Mouse (Mus musculus) spleen, postnatal 14 days (tissue): ENCODE data around the gene Birc7.

Experiments
- DNase-seq, 2 experiments: peaks; one replicate each; pipeline ENCODE4 v3.0.0; 2021 to 2022; ENCODE audit warnings: low spot score in 2 of 2

The Birc7 gene

DNA sequence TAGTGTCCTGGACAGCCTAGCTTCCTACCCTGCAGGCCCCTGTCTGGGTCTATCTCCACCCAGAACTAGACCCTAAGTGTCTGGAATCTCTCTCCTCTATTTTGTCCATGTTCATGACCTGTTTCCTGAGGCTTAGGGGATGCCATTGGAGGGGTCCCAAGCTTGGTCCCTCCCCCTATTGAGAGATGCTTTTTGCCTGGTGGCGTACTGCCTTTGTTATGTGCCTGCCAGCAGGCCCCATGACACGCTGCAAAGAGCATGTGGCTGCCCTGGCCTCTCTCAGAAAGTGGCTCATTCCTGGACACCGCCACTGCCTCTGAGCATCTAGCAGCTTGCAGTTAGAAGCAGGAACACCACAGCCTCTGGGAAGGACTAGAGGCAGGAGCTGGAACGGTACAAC is at the start of gene Birc7:
Gene Birc7, plus strand, starts transcription at position 301 of the 400 bp plus-strand sequence.
- no peak for DNase-seq

DNA sequence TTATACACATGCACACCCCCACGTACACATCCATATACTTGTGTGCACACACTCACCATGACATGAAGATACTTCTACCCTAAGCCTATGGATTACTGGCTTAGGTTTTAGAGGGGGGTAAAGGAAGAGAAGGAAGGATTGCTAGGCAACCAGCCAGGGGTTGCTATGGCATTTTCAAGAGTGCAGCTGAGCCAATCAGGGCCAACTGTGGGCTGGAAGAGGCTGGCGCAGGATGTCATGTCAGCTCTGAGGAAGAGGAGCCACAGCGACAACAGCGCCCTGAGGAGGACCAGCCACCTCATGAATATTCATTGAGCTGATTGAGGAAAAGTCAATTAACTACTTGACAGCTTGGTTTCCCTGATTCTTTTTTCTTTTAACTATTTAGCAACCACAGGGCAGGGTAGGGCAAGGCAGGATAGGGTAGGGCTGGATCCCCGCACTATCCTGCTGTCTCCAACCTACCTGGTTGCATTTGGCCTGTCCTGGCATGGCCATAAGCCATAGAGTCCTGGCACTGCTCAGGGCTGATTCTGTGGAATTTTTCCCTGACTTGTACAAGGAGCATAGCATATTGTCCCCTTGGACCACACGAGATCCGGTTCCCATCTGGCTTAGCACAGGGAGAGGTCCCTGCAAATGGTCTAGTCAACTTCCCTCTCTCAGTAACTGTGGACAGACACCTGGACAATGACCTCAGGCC is 49.3 kb upstream of the Birc7 start:
- DNase-seq, result no peak

DNA sequence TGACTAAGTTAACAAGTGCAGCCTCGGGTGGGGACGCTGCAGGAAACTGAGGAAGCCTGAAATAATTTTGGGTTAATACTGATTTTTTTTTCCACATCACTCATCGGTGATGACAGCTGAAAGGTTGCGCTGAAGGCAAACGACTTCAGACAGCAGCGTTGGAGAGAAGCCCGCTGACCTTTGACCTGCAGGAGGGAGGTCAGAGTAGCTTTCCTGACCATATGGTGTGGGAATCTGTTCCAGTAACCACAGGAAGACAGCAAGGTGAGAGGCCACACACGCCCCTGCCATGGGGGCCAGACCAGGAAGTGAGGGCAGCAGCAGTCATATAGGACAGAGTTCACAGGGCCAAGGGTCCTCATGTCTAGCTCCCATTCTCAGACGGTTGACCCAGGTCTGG is 47.5 kb upstream of the Birc7 start:
- DNase-seq, result no peak

DNA sequence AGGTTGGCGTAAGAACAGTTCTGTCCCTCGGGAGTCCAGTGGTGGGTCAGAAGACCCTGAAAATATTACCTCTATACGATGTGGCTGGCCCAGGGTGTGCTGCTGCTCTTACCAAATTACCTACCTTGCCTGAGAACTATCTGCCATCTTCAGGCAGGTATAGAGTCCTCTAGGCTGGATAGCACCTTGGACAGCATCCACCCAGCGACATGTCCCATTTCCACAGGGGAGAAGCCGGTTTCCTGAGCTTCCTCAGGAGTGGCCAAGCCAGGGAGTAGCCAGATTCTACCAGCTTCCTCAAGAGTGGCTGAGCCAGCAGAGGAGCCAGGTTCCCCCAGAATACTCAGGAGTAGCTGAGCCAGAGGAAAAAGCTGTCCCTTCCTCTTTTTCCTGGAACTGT is 43.6 kb upstream of the Birc7 start:
- no peak for DNase-seq

DNA sequence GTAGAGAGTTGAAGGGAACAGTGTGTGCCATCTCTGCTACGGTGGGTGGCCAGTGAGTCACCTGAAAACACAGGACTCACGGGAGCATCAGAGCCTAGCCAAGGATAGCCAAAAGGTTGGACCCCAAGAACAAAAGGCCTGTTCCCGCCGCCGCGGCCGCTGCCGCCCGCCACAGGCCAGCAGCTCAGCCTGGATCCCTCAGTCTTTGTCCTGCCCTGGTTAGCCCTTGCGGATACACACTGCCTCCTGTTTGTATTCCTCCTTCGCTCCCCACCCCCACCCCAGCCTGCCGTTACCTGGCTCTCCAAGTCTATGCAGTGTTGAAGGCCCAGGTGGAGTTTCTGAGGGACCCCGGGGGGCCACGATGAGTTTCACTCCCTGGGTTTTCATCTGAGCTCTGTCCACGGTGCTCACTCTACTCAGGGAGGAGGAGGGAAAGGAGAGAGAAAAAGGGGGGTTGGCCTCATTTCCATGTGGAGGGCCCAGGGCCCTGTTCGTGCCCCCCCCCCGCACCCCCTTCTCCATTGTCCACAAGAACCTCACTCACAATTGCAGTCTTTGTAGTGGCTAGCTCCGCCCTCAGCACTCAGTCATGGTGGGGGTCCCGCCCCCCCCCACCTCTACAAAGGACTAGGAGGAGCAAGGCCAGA is 39.4 kb upstream of the Birc7 start:
- DNase-seq, result no peak

DNA sequence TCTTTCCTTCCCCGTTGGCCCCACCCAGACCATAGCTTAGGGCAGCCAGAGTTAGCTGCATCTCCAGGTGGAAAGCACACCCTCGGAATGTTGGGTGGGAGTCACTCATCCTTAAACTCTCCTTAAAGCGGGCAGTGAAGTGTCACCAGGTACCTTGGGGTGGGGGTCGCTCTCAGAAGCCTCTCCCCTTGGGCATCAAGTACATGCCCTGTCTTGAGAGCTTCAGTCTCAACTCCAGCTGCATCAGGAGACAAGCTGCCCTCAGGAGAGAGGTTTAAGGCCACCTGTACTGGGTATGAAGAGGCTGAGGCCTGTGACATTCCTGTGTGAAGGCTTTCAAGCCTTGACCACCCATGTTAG is 38.9 kb upstream of the Birc7 start:
- no peak for DNase-seq

DNA sequence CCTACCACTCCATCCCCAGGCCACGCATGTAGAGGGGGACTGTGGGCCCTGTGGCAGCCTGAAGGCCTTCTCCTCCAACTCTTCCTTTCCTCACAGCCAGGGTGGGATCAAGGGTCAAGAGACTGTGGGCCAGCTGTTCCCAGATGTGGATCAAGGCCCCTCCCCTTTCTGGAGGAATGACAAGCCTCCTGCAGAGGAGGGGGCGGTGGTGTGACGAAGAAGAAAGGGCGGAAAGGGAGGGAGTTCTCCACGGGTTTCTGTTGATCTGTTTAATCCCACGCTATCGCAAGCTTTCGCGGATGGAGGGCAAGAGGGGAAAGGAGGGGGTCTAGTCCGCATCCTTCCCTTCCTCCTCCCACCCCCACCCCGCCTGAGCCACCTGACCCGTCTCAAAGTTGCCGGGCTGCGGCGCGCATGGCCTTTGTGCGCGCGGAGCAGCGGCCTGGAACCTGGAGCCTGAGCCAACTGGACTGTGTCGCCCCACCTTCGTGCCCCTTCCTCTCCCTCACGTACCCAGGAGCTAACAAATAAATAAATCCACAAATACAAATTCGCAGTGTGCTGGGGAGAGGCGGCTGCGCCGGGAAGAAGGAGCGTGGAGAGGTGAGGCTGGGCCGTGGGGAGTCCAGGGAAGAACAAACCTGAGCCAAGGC is 38.3 kb upstream of the Birc7 start:
- no peak for DNase-seq

DNA sequence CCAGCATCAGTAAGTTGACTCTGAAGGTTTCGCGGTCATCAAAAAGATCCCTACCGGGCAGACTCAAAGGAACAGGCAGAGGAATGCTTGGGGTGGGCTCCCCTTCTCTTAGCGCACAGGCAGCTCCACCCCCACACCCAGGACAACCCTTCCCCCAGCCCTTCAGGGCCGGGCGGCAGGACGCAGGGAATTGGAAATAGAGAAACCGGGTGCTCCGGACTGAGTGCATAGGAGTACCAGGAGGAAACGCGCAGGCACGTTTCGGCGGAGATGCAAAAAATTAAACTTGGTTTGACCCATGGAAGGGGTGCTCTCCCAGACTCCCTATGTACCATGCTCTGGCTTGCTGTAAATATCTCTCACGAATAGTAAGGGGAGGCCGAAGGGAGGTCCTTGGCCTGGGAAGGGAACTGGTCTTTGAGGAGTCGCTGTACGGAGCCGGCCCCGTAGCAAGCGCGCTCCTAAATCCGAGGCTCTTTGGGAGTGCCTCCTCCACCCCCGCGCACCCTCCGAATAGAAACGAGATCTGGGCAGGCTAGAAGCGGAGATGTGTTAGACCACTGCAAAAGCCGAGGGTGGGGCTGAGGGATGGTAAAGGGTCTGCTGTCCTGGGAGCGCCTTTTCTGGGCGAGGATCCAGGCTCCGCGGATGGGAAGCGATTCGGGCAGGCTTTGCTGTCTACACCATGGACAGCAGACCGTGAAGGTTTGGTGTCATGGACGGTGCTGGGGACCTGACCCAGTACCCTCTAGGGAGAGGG is 37.6 kb upstream of the Birc7 start:
- DNase-seq, result no peak

DNA sequence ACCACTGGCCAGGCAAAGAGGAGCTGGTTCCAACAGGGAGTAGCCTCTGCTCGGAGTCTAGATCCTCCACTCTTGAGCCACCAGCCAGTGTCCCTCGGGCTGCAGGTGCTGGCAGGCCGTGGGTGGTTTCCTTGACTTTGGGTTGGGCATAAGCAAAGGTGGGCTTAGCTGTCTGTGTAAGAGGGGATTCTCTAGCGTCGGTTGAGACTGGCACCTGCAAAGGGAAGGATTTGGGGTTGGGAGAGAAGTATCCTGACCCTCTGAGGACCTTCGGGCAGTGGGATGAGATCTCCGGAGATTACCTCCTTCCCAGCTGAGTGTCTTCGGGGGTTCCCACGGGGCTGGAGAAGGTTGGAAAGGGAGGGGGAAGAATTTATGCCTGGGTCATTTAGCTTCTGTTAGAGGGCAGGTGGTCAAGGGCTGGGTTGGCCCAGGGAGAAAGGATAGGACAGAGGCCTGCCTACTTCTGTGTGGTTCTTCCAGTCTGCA is 36.9 kb upstream of the Birc7 start:
- no peak for DNase-seq

DNA sequence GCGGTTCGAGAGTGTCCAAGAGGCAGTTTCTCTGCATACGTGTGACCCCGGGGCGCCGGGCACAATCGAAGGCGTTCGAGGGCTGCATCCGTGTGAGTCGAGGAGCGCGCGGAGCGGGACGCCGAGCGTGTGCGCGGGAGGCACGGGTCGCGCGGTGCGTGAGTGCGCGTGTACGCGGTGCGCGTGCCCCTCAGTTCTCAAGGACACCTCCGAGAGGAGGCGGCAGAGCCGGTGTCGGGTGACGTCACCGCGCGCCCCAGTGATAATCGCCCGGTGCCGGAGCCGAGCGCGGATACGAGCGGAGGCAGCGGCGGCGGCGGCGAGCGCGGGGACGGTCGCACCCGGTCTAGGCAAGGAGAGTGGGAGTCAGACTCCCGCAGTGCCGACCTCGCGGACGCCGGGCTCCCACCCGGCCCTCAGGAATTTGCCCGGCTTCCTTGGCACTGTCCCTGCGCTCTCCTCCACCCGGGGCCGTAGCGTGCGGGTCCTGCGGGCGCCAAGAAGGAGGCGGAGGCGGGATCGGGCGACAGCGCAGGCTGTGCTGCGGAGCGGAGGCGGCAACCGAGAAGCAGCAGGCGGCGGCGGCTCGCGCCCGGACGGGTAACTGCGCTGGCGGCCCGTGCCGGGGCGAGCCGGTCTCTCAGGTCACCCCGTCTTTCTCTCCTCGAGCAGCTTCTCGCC is 35.8 kb upstream of the Birc7 start:
- no peak for DNase-seq

DNA sequence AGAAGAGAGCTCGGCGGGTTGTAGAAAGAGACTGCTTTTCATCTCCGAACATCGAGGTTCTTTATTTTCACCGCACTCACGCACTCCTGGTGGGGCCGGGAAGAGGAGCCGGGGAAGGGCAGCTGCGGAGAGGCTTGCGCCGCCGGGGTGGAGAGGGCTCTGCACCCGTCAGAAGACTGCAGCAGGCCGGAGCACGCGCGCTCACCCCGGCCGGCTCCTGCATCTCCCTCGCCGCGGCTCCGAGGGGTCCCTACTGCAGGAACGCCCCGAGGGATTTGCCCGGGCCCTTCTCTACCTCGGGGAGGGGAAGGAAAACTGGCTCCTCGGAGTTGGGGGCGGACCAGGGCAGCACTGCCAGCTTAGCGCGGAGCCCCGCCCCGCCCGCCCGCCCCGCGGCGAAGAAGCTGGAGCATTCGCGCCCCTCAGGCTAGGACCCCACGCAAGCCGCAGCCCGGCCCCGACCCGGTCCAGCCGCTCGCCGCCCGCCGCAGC is 35.2 kb upstream of the Birc7 start:
- no peak for DNase-seq

DNA sequence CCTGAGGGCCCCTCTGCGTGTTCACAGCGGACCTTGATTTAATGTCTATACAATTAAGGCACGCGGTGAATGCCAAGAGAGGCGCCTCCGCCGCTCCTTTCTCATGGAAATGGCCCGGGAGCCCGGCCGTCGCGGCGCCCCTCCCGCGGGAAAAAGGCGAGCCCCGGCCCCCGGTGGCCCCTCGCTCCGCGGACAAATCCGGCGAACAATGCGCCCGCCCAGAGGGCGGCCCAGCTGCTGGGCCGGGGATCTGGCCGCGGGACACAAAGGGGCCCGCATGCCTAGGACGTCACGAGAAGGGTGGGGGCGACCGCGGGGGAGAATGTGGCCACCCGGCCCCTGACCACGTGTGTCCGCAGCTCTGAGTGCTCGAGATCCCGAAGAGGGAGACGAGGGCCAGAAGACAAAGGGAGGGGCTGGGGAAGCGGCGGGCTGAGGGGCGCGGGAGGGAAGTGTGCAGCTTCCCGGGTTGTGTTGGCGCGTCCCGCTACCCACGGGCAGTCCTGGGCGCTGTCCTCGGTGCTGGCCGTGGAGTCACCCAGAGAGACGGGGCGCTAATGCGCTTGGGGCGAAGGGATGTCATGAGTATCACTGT is 34.7 kb upstream of the Birc7 start:
- peak in 1 of 2 experiments; percentile 14 for DNase-seq

DNA sequence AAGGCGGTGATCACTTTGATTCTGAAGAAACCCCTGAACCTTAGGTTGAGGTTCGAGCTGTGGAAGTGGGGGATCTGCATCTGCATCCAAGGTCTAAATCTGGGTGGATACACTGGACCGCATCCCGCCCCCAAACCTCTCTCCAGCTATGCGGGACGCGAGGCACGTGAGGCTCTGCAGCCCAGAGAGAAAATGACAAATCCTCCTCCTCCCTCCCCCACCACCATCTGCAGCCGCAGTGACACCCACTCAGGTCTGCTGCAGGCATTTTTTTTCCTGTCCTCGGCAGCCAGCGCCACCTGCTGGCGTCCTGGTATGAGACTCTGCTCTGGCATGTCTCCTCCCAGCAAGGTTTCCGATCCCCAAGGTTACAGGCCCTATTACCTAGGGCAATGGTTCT is 34.1 kb upstream of the Birc7 start:
- peak in 1 of 2 experiments; percentile 30 for DNase-seq

DNA sequence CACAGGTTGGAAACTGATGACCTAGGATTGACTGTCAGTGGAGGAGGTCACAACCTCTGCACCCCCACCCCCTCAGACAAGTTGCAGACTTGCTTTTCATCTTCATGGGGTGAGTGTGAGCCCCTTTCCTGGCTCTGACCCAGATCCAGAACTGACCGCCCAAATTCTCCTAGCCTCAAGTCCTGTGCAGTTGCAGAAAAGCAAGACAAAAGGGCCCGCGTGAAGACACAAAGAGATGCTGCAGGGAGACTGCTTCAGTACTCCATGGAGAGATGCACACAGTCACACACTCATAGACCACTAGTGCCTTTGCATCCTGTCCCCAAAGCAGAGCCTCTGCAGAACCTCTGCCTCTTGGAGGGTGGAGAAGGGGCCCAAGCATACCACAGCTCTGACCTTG is 33.5 kb upstream of the Birc7 start:
- no peak for DNase-seq

DNA sequence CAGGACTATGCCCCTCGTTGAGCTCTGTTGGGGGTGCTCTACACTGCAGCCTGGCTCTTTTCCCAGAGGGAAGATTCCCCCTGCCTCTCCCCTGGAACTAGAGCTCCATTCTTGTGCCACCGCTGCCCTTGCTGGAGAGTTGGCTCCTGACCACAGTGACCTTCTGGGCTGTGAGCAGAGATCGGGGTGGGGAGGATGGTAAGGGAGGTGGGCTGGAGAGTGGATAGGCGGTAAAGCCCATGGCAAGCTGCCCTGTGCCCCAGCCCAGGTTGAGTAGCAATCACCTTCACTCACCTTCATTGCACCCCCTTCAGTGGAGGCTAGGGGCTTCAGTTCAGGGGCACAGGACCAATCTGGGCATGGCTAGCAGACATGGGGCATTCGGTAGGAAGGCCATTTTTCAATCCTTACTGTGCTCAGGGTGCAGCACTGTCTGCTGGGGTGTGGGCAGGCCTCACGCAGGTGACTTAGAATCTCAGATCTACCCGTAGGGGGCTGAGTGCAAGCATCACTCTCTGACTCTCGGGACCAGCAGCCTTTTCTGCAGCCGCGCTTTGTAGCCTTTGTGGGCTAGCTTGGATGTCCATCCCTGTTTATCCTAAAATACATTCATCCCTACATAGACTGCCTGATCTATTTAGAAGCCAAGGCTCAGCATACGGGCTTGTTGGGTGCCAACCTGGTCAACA is 32.8 kb upstream of the Birc7 start:
- DNase-seq, result no peak

DNA sequence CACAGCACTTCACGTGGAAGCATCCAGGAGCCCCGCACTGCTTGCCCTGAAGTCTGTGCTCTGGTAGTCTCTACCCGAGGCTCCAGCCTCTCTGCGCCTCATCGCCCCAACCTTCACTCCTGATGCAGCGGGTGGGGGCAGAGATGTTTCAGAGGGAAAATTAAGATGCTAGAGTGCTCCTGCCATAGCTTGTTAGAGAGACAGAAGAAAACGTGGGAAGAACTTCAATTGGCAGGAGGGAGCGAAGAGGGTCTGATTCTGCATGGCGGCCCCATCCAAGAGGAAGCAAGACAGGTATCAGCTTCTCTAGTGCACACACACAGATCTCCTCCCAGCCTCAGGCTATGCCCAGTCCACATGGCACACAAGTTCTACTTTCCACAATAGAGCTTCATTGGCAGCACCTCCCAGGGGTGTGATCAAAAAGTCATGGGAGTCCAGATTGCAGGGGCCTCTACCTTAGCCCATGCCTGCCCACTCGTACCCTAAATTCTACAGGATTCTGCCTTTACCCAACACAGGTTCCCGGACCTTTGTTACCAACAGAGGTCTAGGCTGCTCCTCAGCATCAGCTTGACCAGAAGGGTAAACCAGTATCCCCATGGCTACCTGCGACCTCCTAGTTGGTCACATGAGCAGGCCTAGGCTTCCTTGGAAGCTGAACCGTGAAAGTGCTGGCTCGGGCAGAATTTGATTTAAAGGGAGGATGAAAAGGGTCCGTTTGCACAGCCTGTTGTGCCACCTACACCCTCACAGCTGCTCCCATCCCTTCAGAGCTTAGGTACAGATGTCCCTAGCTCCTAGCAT is 31.8 kb upstream of the Birc7 start:
- no peak for DNase-seq

DNA sequence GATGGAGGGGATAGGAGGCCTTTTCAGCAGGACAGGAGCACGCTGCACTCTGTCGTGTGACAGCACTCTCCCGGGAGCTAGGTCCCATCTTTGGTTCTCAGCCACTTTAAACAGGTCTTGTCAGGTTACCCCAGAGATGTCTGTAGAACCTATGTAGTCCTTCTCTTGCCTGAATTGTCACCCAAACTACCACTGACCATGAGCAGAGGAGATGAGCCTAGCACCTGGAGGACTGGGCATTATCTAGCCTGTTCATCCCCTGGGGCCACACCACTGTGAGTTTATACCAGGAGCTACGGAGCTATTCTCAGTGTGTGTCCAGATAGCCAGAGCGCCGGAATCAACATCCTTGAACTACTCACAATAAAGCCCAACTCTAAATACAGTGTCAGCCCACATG is 31.0 kb upstream of the Birc7 start:
- no peak for DNase-seq

DNA sequence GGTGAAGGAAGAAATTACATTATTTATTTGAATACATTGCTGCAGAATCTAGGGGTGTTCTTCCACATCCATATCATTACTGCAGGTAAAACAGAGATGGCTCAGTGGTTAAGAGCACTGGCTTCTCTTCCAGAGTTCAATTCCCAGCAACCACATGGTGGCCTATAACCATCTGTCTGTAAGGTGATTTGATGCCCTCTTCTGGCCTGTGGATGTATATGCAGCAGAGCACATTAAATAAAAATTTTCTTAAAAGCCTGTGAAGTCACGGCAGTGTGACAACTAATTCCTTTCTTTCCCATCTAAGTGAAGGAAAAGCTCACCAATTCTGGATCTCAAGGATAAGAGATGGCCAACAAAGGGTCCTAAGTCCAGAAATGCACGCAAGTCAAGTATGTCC is 26.7 kb upstream of the Birc7 start:
- no peak for DNase-seq

DNA sequence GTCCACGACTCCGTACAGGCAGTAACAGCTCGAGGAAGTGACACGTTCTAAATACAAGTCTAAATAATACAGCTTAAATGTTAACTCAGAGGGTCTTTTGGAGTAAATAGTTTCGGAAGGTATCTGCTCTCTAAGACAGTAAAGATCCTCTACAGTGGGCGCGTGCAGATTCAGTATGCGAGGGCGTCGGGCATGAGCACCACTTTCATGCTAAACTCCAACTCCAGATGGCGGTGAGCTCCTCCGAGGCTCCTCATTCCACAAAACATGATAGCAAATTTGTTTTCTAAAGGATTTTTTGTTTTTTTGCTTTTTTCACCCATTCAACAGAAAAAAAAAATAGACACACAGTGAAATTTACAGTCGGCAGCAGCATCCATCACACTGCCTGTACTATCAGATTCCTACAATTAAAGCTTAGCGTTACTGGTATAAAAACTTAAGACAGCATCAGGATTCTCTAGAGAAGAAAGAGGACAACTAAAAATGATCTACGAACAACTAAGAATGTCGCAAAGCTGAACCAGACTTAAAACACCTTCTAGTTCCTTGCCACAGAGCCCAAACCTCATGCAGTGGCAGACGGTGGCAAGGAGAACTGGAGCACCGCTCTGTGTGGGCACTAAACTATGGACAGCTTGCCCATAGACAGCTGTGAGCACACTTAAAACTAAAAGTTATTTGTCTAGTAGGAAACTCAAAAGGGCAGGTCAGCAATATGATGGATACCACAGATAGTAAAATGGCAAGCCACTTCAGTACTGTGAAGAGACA is 24.2 kb upstream of the Birc7 start:
- DNase-seq, result no peak
